Mouse (Mus musculus) ES-E14 (cell line): ENCODE results near the gene Barx1.

Source experiments
- HCFC1 ChIP-seq: IDR thresholded peaks from 2 replicates; pipeline ENCODE4 v1.6.1; 2012; ENCODE audit warnings: low read length, inconsistent platforms, borderline replicate concordance; ENCODE audit not compliant: insufficient read depth
- ZNF384 ChIP-seq: IDR thresholded peaks from 2 replicates; pipeline ENCODE4 v1.6.1; 2012; ENCODE audit warnings: low read depth, low read length, inconsistent platforms

- TF ChIP-seq HCFC1 (no peak), ZNF384 (no peak)
Observed at GRCm38 (mm10) chr13:48650615-48651014, 12.2 kb upstream of the Barx1 start.
